Mouse (Mus musculus): Measurements from ENCODE around the gene Zbtb22.
"Not testable (repeated sequence)": the region's sequence is repeated elsewhere in the genome, so short reads cannot be mapped to it uniquely, and the experiment has no call there.

DNA sequence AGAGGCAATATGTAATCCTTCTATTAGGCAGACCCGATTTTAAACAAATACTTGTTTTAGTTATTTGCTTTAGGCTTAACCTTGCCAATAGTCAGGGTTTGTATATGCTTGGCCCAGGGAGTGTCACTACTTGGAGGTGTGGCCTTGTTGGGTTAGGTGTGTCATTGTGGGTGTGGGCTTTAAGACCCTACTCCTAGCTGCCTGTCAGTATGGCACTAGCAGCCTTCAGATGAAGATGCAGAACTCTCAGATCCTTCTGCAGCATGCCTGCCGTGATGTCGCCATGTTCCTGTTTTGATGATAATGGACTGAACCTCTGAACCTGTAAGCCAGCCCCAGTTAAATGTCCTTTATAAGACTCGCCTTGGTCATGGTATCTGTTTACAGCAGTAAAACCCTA is 22.7 kb upstream of the Zbtb22 start:
- not testable (repeated sequence) for TF ChIP-seq CTCF, EP300 (IDR thresholded peaks at IDR 0.05; ENCODE audit: low read depth)

All from heart, postnatal 0 days (tissue).